Mouse (Mus musculus) stomach, embryonic 14.5 days (tissue): Measurements from ENCODE around the gene Lzts2. TPM values are rescaled to one million over a fixed set of nuclear protein-coding genes. Genes with fewer than 3 reads are reported as not detected.

Experiments
- ATAC-seq: fragments of 200-750 bp; cut with Nextera tagmentation; 2 replicates; pipeline ENCODE4 v1.8.0; 2017; ENCODE audit warnings: low read depth, moderate TSS enrichment; ENCODE audit not compliant: insufficient number of reproducible peaks, insufficient read depth, low FRiP score
- H3K27ac ChIP-seq: fragments of 300-500 bp; sonication (generic); 2 replicates; pipeline ENCODE4 v1.5.1; 2014; ENCODE audit warnings: mild to moderate bottlenecking, low read length, moderate library complexity, mixed read lengths
- H3K27me3 ChIP-seq: fragments of 300-500 bp; sonication (generic); 2 replicates; pipeline ENCODE4 v1.6.1; 2014; ENCODE audit warnings: low read length, control low read depth, mixed read lengths; ENCODE audit not compliant: control insufficient read depth, insufficient read depth
- H3K36me3 ChIP-seq: fragments of 300-500 bp; sonication (generic); 2 replicates; pipeline ENCODE4 v1.6.1; 2014; ENCODE audit warnings: mild to moderate bottlenecking, control low read depth, low read length, moderate library complexity, mixed read lengths; ENCODE audit not compliant: control insufficient read depth, insufficient read depth
- H3K4me1 ChIP-seq: fragments of 300-500 bp; sonication (generic); 2 replicates; pipeline ENCODE4 v1.6.1; 2014; ENCODE audit warnings: low read length, control low read depth, mixed read lengths; ENCODE audit not compliant: control insufficient read depth, insufficient read depth
- H3K4me2 ChIP-seq: fragments of 300-500 bp; sonication (generic); replicated peaks from 2 replicates; pipeline ENCODE4 v1.6.1; 2014; ENCODE audit warnings: low read depth, low read length, control low read depth
- H3K4me3 ChIP-seq: fragments of 300-500 bp; sonication (generic); 2 replicates; pipeline ENCODE4 v1.5.1; 2014; ENCODE audit warnings: low read depth, low read length, control low read depth
- H3K9ac ChIP-seq: fragments of 300-500 bp; sonication (generic); replicated peaks from 2 replicates; pipeline ENCODE4 v1.6.1; 2014; ENCODE audit warnings: low read depth, mild to moderate bottlenecking, control low read depth, low read length, moderate library complexity, mixed read lengths
- H3K9me3 ChIP-seq: fragments of 300-500 bp; sonication (generic); 2 replicates; pipeline ENCODE4 v1.6.1; 2016; ENCODE audit warnings: low read depth, low read length, control low read depth; ENCODE audit not compliant: control insufficient read depth
- WGBS: fragments of 180-500 bp; shearing (Covaris S2); extraction: QIAGEN DNeasy Blood & Tissue Kit; methylation state at CpG from one replicate; pipeline ENCODE4 v1.1.7; 2014; 5-methylcytosine and 5-hydroxymethylcytosine counted together
- polyA plus RNA-seq: library from polyadenylated mRNA; unstranded; fragments of >200 nt; fragmentation: Nextera tagmentation; extraction: Ambion mirVana; gene quantifications from 2 replicates; pipeline ENCODE4 v1.2.1, GENCODE M21; 2014

Gene Lzts2
- polyA plus RNA-seq, 1 experiment from 2014 or later = 52.5 TPM

- Histone ChIP-seq H3K27me3 (no peaks in the 10 kb centered on the region), H3K27ac (peak within 1 kb of the TSS; percentile 80), H3K4me1 (peaks cover 18% of the 10 kb centered on the region; the same call in 1 of the 2 replicates), H3K4me3 (peak within 1 kb of the TSS; percentile 64), H3K36me3 (peaks cover 33% of the 10 kb centered on the region), H3K9ac (peak within 1 kb of the TSS; percentile 51), H3K9me3 (no peaks in the 10 kb centered on the region), H3K4me2 (peak within 1 kb of the TSS; percentile 75)
- under 1% methylated on average over 82 of the region's 82 CpGs for WGBS
- peak; percentile 92 for ATAC-seq
Observed at GRCm38 (mm10) chr19:45005957-45006712, 8.1 kb upstream of the Lzts2 start, which contains the start of gene Mrpl43. Gene Mrpl43, minus strand, starts transcription at chr19:45006442.

GRCm38 (mm10) chr19:45007021-45007420 lies 7.2 kb upstream of the Lzts2 start:
- Histone ChIP-seq H3K9me3 (no peaks in the 10 kb centered on the region), H3K9ac (peak overlapping the region; percentile 51), H3K4me2 (peak overlapping the region; percentile 75), H3K4me3 (peak overlapping the region; percentile 64), H3K4me1 (peaks cover 18% of the 10 kb centered on the region; the same call in 1 of the 2 replicates), H3K36me3 (peaks cover 40% of the 10 kb centered on the region), H3K27ac (peak overlapping the region; percentile 80; the same call in 1 of the 2 replicates), H3K27me3 (no peaks in the 10 kb centered on the region)
- no peak for ATAC-seq
- 35% methylated on average over 17 of the region's 17 CpGs for WGBS

DNA sequence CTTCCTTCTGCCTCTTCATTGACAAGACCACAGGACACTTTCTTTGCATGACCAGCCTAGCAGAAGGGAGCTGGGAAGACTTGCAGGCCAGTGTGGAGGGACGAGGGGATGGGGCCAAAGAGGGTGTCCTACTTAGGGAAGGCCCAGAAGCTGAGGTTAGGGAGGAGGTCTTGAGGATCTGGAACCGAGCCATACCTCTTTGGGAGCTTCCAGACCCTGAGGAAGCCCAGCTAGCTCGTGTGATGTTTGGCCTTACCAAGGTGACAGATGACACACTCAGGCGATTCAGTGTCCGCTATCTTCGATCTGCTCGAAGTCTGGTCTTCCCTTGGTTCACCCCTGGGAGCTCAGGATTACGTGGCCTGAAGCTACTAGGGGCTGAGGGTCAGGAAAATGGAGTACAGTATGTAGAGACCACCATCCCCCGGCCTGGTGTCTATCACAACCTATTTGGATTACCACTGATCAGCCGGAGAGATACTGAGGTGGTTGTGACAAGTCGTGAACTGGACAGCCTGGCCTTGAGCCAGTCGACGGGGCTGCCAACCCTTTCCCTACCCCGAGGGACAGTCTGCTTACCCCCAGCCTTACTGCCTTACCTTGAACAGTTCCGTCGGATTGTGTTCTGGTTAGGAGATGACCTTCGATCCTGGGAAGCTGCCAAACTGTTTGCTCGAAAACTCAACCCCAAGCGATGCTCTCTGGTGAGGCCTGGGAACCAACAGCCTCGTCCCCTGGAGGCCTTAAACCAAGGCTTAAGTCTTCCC lies 6.6 kb upstream of the Lzts2 start:
- no peaks in the 10 kb centered on the region for H3K27me3 ChIP-seq
- peaks cover 40% of the 10 kb centered on the region for H3K36me3 ChIP-seq
- H3K9ac ChIP-seq = peak overlapping the region; percentile 51; the same call in 1 of the 2 replicates
- H3K4me3 ChIP-seq = peak overlapping the region; percentile 64; the same call in 1 of the 2 replicates
- H3K4me2 ChIP-seq = peak overlapping the region; percentile 75
- no peaks in the 10 kb centered on the region for H3K9me3 ChIP-seq
- no peak for ATAC-seq
- no peak overlapping the region for H3K27ac ChIP-seq
- H3K4me1 ChIP-seq = peaks cover 18% of the 10 kb centered on the region; the same call in 1 of the 2 replicates
- 84% methylated on average over 20 of the region's 20 CpGs for WGBS

DNA sequence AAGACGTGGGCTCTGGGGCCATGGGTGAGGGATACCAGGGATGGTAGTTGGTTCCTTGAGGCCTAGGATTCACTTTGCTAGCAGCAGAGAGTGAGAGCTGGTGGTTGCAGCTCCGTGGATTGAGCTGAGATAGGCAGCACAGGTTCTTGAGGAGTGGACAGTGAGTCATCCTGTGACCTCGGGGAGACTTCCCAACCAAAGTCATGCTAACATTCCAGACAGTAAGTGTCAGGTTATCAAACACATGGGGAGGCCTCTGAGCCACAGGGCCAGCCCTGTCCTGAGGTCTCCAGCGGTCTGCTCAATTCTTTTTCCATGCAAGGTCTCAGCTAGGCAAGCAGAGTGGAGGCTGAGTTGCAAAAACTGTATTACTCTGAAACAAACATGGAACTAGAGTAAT lies 3.6 kb upstream of the Lzts2 start:
- peaks cover 29% of the 10 kb centered on the region for H3K36me3 ChIP-seq
- H3K27ac ChIP-seq = no peak overlapping the region
- no peak overlapping the region for H3K4me2 ChIP-seq
- H3K27me3 ChIP-seq = no peaks in the 10 kb centered on the region
- H3K9ac ChIP-seq = no peak overlapping the region
- 90% methylated on average over 4 of the region's 4 CpGs for WGBS
- no peak for ATAC-seq
- peaks cover 22% of the 10 kb centered on the region; the same call in 1 of the 2 replicates for H3K4me1 ChIP-seq
- no peaks in the 10 kb centered on the region for H3K9me3 ChIP-seq
- no peak overlapping the region for H3K4me3 ChIP-seq

DNA sequence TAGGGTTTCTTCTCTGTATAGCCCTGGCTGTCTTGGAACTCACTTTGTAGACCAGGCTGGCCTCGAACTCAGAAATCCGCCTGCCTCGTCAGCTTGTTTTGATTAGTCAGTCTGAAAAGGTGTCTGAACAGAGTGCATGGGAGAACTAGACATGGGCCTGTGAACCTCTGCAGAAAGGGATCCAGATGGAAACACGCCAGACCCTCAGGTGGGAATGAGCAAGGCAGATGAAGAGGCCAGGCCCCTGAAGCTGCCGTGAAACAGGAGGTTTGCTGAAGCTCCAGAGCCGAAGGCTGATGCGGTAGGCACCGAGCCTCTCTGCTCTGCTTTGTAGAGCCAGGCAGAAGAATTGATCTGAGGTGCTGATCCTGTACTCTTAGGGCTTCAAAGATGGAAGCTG lies 2.0 kb upstream of the Lzts2 start:
- WGBS = 87% methylated on average over 8 of the region's 8 CpGs
- H3K4me2 ChIP-seq = no peak overlapping the region
- H3K27me3 ChIP-seq = no peaks in the 10 kb centered on the region
- peaks cover 22% of the 10 kb centered on the region; the same call in 1 of the 2 replicates for H3K4me1 ChIP-seq
- H3K27ac ChIP-seq = no peak overlapping the region
- H3K9me3 ChIP-seq = no peaks in the 10 kb centered on the region
- peaks cover 29% of the 10 kb centered on the region for H3K36me3 ChIP-seq
- H3K4me3 ChIP-seq = no peak overlapping the region
- H3K9ac ChIP-seq = no peak overlapping the region
- no peak for ATAC-seq

GRCm38 (mm10) chr19:45012636-45013035 lies 1.6 kb upstream of the Lzts2 start:
- no peak overlapping the region for H3K4me3 ChIP-seq
- H3K4me2 ChIP-seq = no peak overlapping the region
- H3K9ac ChIP-seq = no peak overlapping the region
- H3K36me3 ChIP-seq = peaks cover 29% of the 10 kb centered on the region
- H3K9me3 ChIP-seq = no peaks in the 10 kb centered on the region
- ATAC-seq = no peak
- no peaks in the 10 kb centered on the region for H3K27me3 ChIP-seq
- 33% methylated on average over 6 of the region's 6 CpGs for WGBS
- peaks cover 18% of the 10 kb centered on the region; the same call in 1 of the 2 replicates for H3K4me1 ChIP-seq
- H3K27ac ChIP-seq = no peak overlapping the region

DNA sequence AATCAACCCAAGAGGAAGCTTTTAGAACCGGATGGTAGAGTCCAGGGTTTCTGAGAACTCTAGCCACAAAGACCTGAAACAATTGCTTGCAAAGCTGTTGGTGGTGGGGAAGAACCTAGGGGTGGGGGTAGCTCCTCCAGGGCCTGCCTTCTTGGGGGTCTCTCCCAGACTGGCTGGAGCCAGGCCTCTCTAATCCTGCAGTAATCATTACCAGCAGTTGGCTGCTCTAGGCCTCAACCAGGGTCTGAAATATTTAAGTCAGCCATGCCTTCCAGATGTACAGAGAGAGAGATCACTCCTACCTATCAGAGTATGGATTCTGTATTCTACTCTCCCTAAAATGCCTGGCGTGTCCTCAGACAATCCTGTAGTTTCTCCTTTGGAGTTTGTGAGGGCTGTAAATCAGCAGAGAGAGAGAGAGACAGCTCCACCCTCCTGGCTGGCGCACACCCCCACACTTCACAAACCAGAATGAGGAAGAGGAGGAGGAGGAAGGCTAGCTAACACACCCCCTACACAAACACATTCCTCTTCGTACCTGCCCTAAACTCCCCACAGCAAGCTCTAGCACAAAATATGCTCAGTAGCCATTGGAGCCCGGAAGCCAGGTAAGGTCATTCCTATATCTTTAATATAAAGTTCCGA lies 511 bp upstream of the Lzts2 start:
- H3K4me2 ChIP-seq = peak overlapping the region; percentile 91; the same call in 1 of the 2 replicates
- H3K9me3 ChIP-seq = no peaks in the 10 kb centered on the region
- no peak for ATAC-seq
- H3K4me3 ChIP-seq = no peak overlapping the region
- H3K36me3 ChIP-seq = peaks cover 26% of the 10 kb centered on the region
- peaks cover 16% of the 10 kb centered on the region; the same call in 1 of the 2 replicates for H3K4me1 ChIP-seq
- H3K9ac ChIP-seq = no peak overlapping the region; the same call in 1 of the 2 replicates
- H3K27me3 ChIP-seq = no peaks in the 10 kb centered on the region
- peak overlapping the region; percentile 99; the same call in 1 of the 2 replicates for H3K27ac ChIP-seq
- WGBS = 45% methylated on average over 6 of the region's 6 CpGs

GRCm38 (mm10) chr19:45014981-45015402 lies 778 bp downstream of the Lzts2 start:
- Histone ChIP-seq H3K9me3 (no peaks in the 10 kb centered on the region), H3K9ac (peak overlapping the region; percentile 28; the same call in 1 of the 2 replicates), H3K4me1 (peaks cover 27% of the 10 kb centered on the region), H3K27ac (peak overlapping the region; percentile 99), H3K4me3 (peak overlapping the region; percentile 87), H3K4me2 (peak overlapping the region; percentile 91), H3K27me3 (no peaks in the 10 kb centered on the region), H3K36me3 (peaks cover 18% of the 10 kb centered on the region)
- WGBS = 0% methylated on average over 25 of the region's 25 CpGs
- ATAC-seq = peak; percentile 8; the same call in 1 of the 2 replicates
